Mouse (Mus musculus): ENCODE measurements at regions not wholly inside any gene's neighbourhood (a gene's known extent, or its start where the extent isn't known, plus 50 kb on each side); places are given as distances from the start of the nearest gene placed in this dataset.

- ATAC-seq (ENCODE audit: insufficient number of reproducible peaks, insufficient read depth, low FRiP score, low TSS enrichment), result no peak
- H3K9me3 ChIP-seq, result no peaks in the 10 kb centered on the region
- no peak overlapping the region for H3K9ac ChIP-seq
- no peak overlapping the region for H3K27ac ChIP-seq
- H3K36me3 ChIP-seq, result no peaks in the 10 kb centered on the region
- no peak overlapping the region for H3K4me3 ChIP-seq
- no peaks in the 10 kb centered on the region for H3K4me1 ChIP-seq
- 80% methylated on average over 1 of the region's 1 CpGs for WGBS
- no peak overlapping the region for H3K4me2 ChIP-seq (replicated peaks)
- no peaks in the 10 kb centered on the region for H3K27me3 ChIP-seq
Observed at GRCm38 (mm10) chr7:78123386-78123785, 614.4 kb downstream of the Ntrk3 start.

GRCm38 (mm10) chr7:78121151-78121486 is 616.7 kb downstream of the Ntrk3 start:
- no peak for ATAC-seq (ENCODE audit: insufficient number of reproducible peaks, insufficient read depth, low FRiP score, low TSS enrichment)
- H3K36me3 ChIP-seq, result no peaks in the 10 kb centered on the region
- WGBS, result 60% methylated on average over 5 of the region's 5 CpGs
- H3K4me1 ChIP-seq, result no peaks in the 10 kb centered on the region
- H3K27me3 ChIP-seq, result no peaks in the 10 kb centered on the region
- no peak overlapping the region for H3K4me2 ChIP-seq (replicated peaks)
- H3K9me3 ChIP-seq, result 0 out of 2 replicates have a peak, but pooled peaks cover 3% of the 10 kb centered on the region
- no peak overlapping the region for H3K27ac ChIP-seq
- H3K4me3 ChIP-seq, result no peak overlapping the region
- no peak overlapping the region for H3K9ac ChIP-seq

- H3K4me3 ChIP-seq, result no peak overlapping the region
- no peak for ATAC-seq (ENCODE audit: insufficient number of reproducible peaks, insufficient read depth, low FRiP score, low TSS enrichment)
- 67% methylated on average over 5 of the region's 5 CpGs for WGBS
- no peaks in the 10 kb centered on the region for H3K27me3 ChIP-seq
- no peak overlapping the region for H3K4me2 ChIP-seq (replicated peaks)
- no peaks in the 10 kb centered on the region for H3K4me1 ChIP-seq
- H3K9me3 ChIP-seq, result 0 out of 2 replicates have a peak, but pooled peaks cover 3% of the 10 kb centered on the region
- H3K27ac ChIP-seq, result no peak overlapping the region
- no peak overlapping the region for H3K9ac ChIP-seq
- H3K36me3 ChIP-seq, result no peaks in the 10 kb centered on the region
Observed at GRCm38 (mm10) chr7:78120462-78121150, 617.2 kb downstream of the Ntrk3 start.

GRCm38 (mm10) chr7:78119809-78120208 is 618.0 kb downstream of the Ntrk3 start:
- 84% methylated on average over 1 of the region's 1 CpGs for WGBS
- Histone ChIP-seq H3K36me3 (no peaks in the 10 kb centered on the region), H3K4me3 (no peak overlapping the region), H3K27me3 (no peaks in the 10 kb centered on the region), H3K4me1 (no peaks in the 10 kb centered on the region), H3K27ac (no peak overlapping the region), H3K9me3 (0 out of 2 replicates have a peak, but pooled peaks cover 3% of the 10 kb centered on the region), H3K4me2 (replicated peaks) (no peak overlapping the region), H3K9ac (no peak overlapping the region)
- ATAC-seq (ENCODE audit: insufficient number of reproducible peaks, insufficient read depth, low FRiP score, low TSS enrichment), result no peak

GRCm38 (mm10) chr7:78111291-78111690 is 626.5 kb downstream of the Ntrk3 start:
- H3K4me3 ChIP-seq, result no peak overlapping the region
- no peaks in the 10 kb centered on the region for H3K4me1 ChIP-seq
- no peak overlapping the region for H3K4me2 ChIP-seq (replicated peaks)
- H3K36me3 ChIP-seq, result no peaks in the 10 kb centered on the region
- no peak overlapping the region for H3K9ac ChIP-seq
- ATAC-seq (ENCODE audit: insufficient number of reproducible peaks, insufficient read depth, low FRiP score, low TSS enrichment), result no peak
- no peaks in the 10 kb centered on the region for H3K9me3 ChIP-seq
- no peak overlapping the region for H3K27ac ChIP-seq
- H3K27me3 ChIP-seq, result no peaks in the 10 kb centered on the region
- WGBS, result 92% methylated on average over 6 of the region's 6 CpGs

GRCm38 (mm10) chr7:78103536-78104279 is 634.1 kb downstream of the Ntrk3 start:
- ATAC-seq (ENCODE audit: insufficient number of reproducible peaks, insufficient read depth, low FRiP score, low TSS enrichment), result no peak

GRCm38 (mm10) chr7:78102396-78102795 is 635.4 kb downstream of the Ntrk3 start:
- Histone ChIP-seq H3K9me3 (no peaks in the 10 kb centered on the region), H3K36me3 (no peaks in the 10 kb centered on the region), H3K9ac (no peak overlapping the region), H3K27ac (no peak overlapping the region), H3K4me3 (no peak overlapping the region), H3K4me1 (0 out of 2 replicates have a peak, but pooled peaks cover 4% of the 10 kb centered on the region), H3K4me2 (replicated peaks) (no peak overlapping the region), H3K27me3 (no peaks in the 10 kb centered on the region)
- 85% methylated on average over 3 of the region's 3 CpGs for WGBS
- ATAC-seq (ENCODE audit: insufficient number of reproducible peaks, insufficient read depth, low FRiP score, low TSS enrichment), result no peak

More at GRCm38 (mm10) chr7:78103536-78104279, 634.1 kb downstream of the Ntrk3 start:
- Histone ChIP-seq H3K9me3 (no peaks in the 10 kb centered on the region), H3K27ac (no peak overlapping the region), H3K4me1 (0 out of 2 replicates have a peak, but pooled peaks cover 4% of the 10 kb centered on the region), H3K36me3 (no peaks in the 10 kb centered on the region), H3K27me3 (no peaks in the 10 kb centered on the region), H3K9ac (no peak overlapping the region), H3K4me3 (no peak overlapping the region), H3K4me2 (replicated peaks) (no peak overlapping the region)
- 47% methylated on average over 2 of the region's 2 CpGs for WGBS

GRCm38 (mm10) chr7:78086566-78087008 is 651.2 kb downstream of the Ntrk3 start:
- ATAC-seq (ENCODE audit: insufficient number of reproducible peaks, insufficient read depth, low FRiP score, low TSS enrichment), result no peak
- no peak overlapping the region for H3K4me2 ChIP-seq (replicated peaks)

GRCm38 (mm10) chr7:78085783-78086565 is 651.8 kb downstream of the Ntrk3 start:
- Histone ChIP-seq H3K4me1 (peaks cover 6% of the 10 kb centered on the region; the same call in 1 of the 2 replicates), H3K27me3 (no peaks in the 10 kb centered on the region), H3K36me3 (no peaks in the 10 kb centered on the region), H3K9ac (no peak overlapping the region), H3K4me2 (replicated peaks) (no peak overlapping the region), H3K27ac (0 out of 2 replicates have a peak overlapping the region, but pooled peaks have one; percentile 23), H3K9me3 (no peaks in the 10 kb centered on the region), H3K4me3 (no peak overlapping the region)
- WGBS, result 49% methylated on average over 11 of the region's 11 CpGs
- no peak for ATAC-seq (ENCODE audit: insufficient number of reproducible peaks, insufficient read depth, low FRiP score, low TSS enrichment)

More at GRCm38 (mm10) chr7:78086566-78087008, 651.2 kb downstream of the Ntrk3 start:
- no peaks in the 10 kb centered on the region for H3K27me3 ChIP-seq
- WGBS, result 55% methylated on average over 4 of the region's 4 CpGs
- no peak overlapping the region for H3K9ac ChIP-seq
- H3K4me1 ChIP-seq, result peaks cover 6% of the 10 kb centered on the region; the same call in 1 of the 2 replicates
- no peaks in the 10 kb centered on the region for H3K36me3 ChIP-seq
- H3K4me3 ChIP-seq, result no peak overlapping the region
- no peaks in the 10 kb centered on the region for H3K9me3 ChIP-seq
- H3K27ac ChIP-seq, result 0 out of 2 replicates have a peak overlapping the region, but pooled peaks have one; percentile 23

GRCm38 (mm10) chr7:78079708-78080107 is 658.1 kb downstream of the Ntrk3 start:
- Histone ChIP-seq H3K36me3 (no peaks in the 10 kb centered on the region), H3K9ac (no peak overlapping the region), H3K4me3 (no peak overlapping the region), H3K4me2 (replicated peaks) (no peak overlapping the region), H3K27ac (no peak overlapping the region), H3K9me3 (no peaks in the 10 kb centered on the region), H3K4me1 (no peaks in the 10 kb centered on the region), H3K27me3 (no peaks in the 10 kb centered on the region)
- 67% methylated on average over 1 of the region's 1 CpGs for WGBS
- no peak for ATAC-seq (ENCODE audit: insufficient number of reproducible peaks, insufficient read depth, low FRiP score, low TSS enrichment)

GRCm38 (mm10) chr7:78071131-78071530 is 666.7 kb downstream of the Ntrk3 start:
- no peak overlapping the region for H3K4me3 ChIP-seq
- no peak overlapping the region for H3K9ac ChIP-seq
- H3K4me2 ChIP-seq (replicated peaks), result no peak overlapping the region
- no peak for ATAC-seq (ENCODE audit: insufficient number of reproducible peaks, insufficient read depth, low FRiP score, low TSS enrichment)
- 64% methylated on average over 7 of the region's 7 CpGs for WGBS
- no peaks in the 10 kb centered on the region for H3K36me3 ChIP-seq
- no peaks in the 10 kb centered on the region for H3K27me3 ChIP-seq
- no peak overlapping the region for H3K27ac ChIP-seq
- H3K9me3 ChIP-seq, result no peaks in the 10 kb centered on the region
- H3K4me1 ChIP-seq, result no peaks in the 10 kb centered on the region
